Mouse (Mus musculus): ENCODE data around the gene Gdf9.
"Not testable (repeated sequence)": the region's sequence is repeated elsewhere in the genome, so short reads cannot be mapped to it uniquely, and the experiment has no call there.

Gdf9 gene

DNA sequence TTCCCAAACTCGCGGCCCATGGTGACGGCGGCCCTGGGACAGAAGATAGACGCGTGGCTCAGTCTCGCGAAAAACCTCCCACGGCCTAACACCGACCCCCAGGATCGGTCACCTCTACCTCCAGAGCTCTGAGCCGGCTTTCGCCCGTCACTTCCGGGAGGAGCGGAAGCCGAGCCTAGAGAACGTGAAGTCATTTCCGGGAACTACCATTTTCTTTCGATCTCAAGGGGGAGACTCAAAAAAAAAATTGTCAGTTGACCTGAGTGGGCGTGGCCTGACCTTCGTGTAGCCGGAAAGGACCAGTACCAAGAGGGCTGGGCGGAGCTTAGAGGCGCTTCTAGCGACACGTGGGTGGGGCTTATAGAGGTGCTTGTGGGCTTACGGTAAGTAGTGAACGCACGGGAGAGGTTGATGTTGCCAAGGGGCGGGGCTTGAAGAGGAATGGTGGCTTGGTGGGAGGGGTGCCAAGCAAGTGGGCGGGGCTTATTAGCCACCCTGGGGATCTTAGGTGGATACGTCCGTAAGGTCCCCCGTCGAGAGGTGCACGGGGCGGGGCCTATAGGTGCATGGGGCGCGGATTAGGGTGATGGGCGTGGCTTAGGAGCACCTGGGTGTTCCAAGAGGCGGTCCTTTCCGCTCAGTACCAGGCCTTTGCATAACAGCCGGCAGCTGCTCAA is at the start of gene Gdf9, which contains the start of gene Uqcrq:
Gene Gdf9 (plus strand): TSS at position 354 of the 677 bp plus-strand sequence.
Gene Uqcrq (minus strand): TSS at position 162 of the 677 bp plus-strand sequence.
- peak; percentile 99 for DNase-seq (ENCODE audit: low spot score)

DNA sequence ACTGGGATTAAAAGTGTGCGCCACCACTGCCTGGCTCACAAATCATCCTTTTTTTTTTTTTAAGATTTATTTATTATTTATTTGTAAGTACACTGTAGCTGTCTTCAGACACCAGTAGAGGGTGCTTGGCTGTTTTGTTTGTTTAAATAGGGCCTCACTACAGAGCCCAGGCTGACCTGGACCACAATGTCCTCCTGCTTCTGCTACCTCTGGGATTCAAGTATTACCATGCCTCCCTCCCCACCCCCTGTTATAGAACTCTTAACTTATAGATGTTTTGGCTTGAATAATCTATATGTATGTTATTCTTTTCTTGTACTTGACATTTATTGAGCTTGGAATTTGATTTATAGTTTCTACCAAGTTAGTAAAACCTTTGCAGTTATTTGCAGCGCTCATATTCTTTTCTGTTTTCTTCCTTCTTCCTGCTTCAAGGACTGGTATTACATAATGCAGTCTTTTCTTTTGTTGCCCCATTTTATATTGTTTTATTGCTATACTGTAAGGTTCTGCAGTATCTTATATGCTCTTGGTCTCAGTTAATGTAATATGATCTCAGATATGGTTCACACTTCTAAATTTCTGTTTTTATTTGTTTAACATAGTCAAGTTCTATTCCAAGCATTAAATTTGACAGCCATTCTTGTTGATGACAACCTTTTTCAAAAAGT is 46.9 kb upstream of the Gdf9 start:
- no peak for DNase-seq (ENCODE audit: low spot score)

DNA sequence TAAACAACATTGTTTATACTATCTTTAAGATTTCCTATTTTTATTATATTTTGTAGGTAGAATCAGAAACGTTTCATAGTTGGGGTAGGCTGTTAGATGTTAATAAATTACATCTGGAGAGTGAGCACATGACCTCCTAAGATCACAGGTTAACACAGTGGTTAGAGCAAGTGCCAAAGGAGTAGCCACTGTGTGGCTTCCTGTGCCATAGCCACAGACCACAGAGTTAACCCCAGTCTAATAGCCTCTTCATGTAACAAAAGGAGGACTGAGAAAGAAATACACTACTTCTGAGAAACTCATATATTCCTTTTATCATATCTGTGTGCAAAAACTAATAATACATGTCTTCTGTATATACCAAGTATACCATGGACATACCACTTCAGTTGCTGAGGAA is 37.0 kb upstream of the Gdf9 start:
- DNase-seq (ENCODE audit: low spot score) = no peak

DNA sequence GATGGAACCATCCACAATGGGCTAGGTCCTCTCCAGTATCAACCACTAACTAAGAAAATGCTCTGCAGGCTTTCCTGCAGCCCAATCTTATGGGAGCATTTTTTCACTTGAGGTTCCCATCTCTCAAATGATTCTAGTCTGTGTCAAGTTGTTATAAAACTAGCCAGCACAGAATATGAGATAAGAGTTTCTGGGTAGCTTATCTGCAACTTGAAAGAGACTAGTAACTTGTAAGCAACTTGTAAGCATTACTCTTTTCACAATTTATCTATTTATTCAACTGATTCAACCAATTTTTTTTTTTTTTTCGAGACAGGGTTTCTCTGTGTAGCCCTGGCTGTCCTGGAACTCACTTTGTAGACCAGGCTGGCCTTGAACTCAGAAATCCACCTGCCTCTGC is 27.2 kb upstream of the Gdf9 start:
- DNase-seq (ENCODE audit: low spot score) = no peak

DNA sequence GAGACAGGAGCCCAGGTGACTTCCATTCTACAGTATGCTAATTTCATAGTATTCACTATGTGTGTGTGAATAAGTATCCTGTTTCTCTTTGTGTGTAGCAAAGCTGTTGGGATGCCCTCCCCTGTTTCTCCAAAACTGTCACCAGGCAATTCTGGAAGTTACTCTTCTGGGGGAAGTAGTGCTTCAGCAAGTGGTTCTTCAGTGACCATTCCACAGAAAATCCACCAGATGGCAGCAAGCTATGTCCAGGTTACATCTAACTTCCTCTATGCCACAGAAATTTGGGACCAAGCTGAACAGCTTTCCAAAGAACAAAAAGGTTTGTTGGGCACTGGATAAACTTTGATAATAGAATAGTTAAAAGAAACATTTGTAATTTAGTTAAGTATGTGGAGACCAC is 19.1 kb upstream of the Gdf9 start:
- no peak for DNase-seq (ENCODE audit: low spot score)

DNA sequence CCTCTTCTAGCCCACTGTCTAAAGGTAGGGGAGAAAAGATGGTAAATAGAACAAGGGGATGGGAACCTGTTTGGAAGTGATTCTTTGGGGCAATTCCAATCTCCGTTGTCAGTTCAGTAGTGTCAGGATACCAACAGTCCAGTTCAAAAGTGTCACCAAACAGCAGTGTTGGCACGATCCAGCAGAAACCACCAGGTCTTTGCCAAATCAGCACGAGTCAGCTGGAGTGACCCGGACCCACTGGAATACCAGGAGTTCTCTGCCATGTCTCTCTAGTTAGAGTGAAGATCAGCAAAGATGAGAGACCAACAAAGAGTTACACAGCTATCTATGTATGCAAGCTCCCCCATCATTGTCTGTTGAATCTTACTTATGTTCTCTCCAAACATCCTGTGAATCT is 17.0 kb upstream of the Gdf9 start:
- no peak for DNase-seq (ENCODE audit: low spot score)

DNA sequence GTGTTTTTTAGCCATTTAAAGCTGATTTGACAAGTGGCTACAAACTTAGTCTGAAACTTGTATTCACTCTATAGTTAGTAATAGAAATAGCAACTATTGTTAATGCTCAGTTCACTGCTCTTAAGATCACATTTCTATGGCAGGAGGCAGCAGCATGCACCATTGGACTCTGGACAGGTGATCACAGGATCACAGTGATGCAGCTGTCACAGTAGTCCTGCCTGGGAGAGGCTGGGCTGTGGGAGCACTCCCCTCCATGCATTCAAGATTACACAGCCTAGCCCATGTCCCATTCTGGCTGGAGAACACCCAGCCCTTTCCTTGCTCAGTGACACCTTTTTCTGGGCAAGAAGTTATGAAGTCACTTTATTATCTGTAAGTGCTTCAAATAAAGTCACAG is 12.8 kb upstream of the Gdf9 start:
- DNase-seq (ENCODE audit: low spot score) = no peak

DNA sequence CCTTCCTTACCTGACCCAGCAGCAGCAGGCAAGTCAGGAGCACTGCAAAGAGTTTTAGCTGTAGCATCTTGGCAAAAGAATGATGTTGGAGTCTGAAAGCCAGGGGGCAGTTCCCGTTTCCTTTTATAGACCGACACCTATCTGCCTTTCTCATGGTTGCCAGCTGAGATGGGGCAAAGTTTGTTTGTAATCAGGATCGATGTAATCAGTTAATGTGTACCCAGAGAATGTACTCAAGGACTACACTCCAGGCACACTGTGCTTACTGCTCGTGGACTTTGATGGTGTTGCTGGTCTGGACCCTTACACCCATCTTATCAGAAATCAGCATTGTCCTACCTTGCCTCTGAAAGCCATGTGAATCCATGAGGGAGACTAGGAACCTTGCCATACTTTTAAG is 7.8 kb upstream of the Gdf9 start, which contains the start of gene Leap2:
Gene Leap2 (minus strand): TSS at position 135 of the 400 bp plus-strand sequence.
- DNase-seq (ENCODE audit: low spot score) = no peak

DNA sequence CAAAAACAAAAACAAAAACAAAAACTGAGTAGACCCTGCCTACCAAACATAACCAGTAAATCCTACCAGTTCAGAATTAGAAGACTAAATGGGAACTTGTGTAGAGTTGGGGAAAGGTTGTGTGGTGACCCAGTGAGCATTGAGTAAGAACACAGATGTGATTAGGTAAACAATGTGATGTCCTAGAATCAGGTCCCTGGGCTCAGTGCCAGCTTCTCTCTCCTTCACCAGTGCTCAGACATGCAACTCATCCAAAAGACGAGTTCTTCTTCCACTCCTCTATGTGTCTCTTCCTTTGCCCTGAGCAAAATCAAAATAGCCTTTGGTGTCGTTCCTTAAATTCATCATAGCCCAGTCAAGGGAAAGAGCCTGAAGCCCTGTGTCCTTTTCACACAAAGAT is 6.0 kb upstream of the Gdf9 start:
- no peak for DNase-seq (ENCODE audit: low spot score)

DNA sequence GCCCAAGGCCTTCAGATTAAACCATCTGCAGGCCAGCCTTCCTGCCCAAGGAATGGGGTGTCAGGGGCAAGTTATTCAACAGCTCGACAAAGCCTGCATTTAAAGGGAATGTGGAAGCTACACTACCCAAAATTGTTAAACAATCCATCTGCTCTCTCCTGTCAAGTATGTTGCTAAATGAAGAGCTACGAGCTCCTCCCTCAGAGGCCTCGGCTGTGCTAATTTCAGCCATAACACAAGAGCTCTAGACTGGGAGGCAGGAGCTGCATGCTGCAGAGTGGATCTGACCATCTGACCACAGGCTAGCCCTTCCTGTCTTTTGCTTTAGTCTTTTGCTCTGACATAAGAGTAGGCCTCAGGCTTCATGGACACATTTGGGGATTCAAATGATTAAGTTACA is 5.6 kb upstream of the Gdf9 start:
- no peak for DNase-seq (ENCODE audit: low spot score)

DNA sequence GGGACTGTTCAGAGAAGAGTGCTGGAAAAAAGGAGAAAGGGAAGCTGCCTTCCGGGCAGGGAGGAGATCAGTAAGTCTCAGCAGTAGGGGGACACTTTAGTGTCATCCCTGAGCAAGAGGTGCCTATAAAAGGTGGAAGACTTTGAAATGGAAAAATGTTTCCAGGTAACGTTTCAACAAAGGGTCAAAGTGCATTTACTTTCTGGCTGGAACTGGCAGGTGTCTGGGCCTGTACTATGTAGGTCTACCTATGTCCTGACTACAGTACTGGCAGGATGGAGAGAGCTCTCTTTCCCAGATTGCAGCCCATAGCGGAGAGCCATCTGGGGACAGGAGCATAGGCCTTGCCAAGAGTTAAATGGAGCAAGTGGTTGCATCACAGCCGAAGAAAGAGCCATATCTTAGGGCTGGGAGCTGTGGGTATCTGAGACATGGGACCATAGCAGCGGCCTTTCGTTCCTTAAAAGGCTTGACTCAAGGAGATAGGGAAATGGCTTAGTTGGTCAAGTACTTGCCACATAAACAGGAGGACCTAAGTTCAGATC is 5.0 kb upstream of the Gdf9 start:
- DNase-seq (ENCODE audit: low spot score) = no peak

DNA sequence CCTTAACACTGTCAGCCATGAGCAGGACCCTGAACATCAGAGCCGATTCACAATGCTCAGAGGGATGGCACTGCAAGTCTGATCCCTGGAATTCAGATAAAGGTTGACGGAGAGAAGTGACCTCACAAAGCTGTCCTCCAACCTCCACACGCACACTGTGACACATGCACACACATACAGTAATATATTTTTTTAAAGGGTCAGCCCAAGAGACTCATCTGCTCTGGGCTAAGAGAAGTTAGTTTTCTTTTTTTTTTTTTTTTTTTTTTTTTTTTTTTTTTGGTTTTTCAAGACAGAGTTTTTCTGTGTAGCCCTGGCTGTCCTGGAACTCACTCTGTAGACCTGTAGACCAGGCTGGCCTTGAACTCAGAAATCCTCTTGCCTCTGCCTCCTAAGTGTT is 3.9 kb upstream of the Gdf9 start:
- DNase-seq (ENCODE audit: low spot score) = not testable (repeated sequence)

DNA sequence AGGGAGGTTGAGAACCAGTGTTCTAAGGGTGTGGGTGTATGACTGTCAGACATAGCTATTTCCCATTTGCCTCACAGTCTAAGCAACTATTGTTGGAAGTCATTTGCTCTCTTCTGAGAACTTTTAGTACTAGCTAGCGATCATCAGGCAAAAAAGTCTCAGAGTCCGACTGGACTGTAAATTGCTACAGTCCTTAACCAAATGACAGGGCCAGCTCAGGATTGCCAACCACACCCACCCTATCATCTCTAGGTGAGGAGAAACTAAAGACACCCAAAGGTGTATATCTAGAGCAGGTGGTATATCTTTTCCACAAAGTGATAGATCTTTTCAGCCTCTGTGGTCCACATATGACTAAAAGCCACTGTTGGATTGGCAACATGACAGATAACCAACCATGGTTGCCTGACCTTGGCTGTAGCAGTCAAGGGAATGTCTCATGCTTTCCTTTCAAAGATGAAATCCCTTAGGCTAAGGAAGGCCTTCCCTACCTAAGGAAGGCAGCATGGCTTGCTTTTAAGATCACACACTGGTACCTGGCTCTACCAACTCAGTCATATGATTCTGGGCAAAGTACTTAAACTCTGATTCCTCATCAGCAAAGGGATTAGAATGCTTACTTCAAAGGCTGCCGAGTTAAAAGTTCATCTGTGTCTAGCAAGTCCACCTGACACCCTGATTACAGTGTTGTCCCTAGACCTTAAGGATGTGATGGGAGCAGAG is 2.7 kb upstream of the Gdf9 start:
- DNase-seq (ENCODE audit: low spot score) = no peak

DNA sequence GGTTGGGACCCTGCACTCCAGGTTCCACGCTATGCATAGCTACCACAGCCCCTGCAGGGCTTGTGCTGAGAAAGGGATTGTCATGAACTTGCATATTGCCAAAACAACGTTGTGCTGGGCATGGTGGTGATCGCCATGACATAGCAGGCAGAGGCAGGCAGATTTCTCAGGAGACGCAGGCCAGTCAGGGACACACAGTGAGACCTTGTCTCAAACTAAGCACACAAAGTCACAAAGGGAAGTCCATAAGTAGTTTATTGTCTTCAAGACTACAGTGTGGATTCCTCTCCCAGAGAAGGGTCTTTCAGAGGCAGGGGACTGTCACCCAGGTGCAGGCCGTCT is 2.1 kb upstream of the Gdf9 start:
- DNase-seq (ENCODE audit: low spot score) = no peak

DNA sequence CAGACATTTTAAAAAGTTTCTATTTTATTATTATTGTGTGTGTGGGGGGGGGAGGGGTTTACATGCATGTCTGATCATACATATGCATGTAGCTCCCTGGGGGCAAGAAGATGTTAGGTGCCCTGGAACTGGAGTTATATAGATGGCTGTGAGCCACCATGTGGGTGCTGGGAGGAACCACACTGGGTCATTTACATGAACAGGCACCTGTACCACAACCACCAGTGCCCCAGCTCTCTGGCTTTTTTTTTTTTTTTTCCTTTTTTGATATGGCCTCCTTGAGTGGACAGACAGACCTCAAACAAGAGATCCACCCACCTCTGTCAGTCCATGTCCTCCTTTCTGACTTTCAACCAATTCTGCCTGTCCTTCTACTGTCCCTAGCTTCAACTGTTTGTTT is 1.6 kb upstream of the Gdf9 start:
- no peak for DNase-seq (ENCODE audit: low spot score)

DNA sequence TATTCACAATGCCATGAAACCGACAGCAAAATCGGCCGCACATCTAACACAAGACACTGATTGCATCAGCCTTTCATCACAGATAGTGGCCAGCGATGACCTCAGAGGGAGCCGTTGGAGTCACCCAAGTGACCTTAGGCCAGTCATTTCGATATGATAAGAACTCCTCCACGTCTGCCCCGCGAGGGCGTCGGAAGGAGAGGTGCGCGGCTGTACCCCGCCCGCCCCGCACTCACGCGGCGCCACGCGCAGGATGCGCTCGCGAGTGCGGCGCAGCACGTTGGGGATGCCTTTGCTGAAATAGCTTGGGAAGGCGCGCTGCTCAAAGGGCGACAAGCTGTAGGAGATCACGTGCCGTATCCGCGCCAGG is 538 bp upstream of the Gdf9 start:
- no peak for DNase-seq (ENCODE audit: low spot score)

DNA sequence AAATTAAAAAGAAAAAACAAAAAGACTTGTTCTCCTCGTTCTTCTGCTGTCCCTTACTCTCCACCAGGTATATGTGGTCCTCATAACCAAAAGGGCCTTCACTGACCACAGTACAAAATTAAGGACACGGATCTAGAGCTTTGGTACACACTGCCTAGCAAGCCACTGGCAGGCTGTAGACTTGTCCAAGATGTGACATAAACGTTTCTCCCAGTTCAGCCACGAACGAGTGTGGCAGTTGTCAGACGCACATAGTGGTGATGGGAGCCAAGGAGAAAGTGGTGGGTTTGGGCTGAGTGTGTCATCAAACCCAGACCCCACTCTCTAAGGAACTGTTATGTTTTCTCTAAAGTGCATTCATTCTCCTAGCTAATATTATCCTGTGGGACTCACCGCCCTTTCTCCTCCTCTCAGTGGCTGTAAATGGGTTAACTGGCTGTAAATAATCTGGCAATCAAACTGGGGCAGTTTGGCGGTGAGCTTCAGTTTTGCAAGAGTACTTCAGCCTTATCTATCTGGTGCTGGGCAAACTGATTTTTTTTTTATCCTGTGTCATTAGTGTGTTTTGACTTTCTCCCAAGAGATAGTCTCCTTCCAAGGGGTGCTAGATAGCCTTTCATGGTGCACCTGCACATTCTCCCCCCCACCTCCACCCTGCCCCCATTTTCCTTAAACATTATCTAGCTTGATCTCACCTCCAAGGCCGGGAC is 679 bp downstream of the Gdf9 start:
- DNase-seq (ENCODE audit: low spot score) = no peak

DNA sequence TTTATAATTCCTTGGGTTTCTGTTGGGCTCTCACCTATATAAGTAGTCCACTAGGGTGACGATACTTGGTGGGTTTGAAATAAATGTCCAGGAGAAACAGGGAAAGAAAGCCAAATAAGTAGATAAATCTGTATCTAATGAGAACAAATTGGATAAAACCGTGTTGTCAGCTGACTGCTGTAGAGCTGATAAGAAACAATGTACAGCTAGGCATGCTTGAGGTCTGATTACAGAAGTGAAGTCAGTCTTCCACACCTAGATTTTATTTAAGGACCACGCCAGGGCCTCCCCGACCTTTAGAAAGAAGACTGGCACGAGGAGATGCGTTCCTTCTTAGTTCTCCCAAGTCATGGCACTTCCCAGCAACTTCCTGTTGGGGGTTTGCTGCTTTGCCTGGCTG is 2.2 kb downstream of the Gdf9 start:
- DNase-seq (ENCODE audit: low spot score) = no peak

DNA sequence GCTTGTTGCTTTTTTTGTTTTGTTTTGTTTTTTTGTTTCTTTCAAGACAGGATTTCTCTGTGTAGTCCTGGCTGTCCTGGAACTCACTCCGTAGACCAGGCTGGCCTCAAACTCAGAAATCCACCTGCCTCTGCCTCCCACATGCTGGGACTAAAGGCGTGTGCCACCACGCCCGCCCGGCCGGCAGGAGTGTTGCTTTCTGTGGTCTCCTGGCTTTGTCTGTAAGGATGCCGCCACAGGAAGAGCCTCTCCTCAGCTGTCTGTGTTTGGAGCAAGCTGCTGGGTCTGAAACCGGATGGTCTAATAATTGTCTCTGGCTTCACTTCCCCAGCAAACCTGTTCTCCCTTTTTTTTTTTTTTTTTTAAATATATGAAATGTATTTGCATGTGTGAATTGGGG is 4.7 kb downstream of the Gdf9 start:
- no peak for DNase-seq (ENCODE audit: low spot score)

DNA sequence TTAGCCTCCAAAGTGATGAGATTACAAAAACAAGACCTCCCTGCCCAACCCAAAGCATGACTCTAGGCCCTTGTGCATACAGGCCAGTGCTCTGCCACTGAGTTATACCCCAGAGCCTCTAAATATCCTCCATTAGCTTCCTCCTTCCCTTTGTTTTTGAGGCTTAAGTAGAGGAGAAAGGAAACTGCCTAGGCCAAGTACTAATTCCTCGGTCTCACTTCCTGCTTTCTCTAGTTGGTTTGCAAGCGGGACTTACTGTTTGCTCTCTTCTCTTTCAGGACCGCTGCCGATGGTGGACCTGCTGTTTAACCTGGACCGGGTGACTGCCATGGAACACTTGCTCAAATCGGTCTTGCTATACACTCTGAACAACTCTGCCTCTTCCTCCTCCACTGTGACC is 5.5 kb downstream of the Gdf9 start:
- DNase-seq (ENCODE audit: low spot score) = no peak

DNA sequence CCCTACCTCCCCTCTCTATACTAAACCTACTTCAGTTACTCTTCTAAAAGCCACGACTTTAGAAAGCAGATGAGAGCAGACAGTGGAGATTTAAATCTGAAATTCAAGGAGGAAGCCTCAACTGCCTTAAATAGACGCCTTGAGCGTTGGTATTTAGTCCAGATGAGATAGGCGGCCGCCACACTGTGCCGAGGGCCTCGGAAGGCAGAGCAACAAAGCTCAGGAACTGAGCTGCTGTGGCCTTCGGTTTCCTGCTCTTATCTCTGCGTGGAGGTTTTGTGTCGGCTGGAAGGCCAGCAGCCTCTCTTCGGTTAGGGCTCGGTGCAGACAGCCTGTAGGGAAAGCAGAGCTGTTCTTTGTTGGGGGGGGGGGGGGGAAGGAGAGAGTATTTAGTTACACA is 11.1 kb downstream of the Gdf9 start:
- DNase-seq (ENCODE audit: low spot score) = peak; percentile 55

DNA sequence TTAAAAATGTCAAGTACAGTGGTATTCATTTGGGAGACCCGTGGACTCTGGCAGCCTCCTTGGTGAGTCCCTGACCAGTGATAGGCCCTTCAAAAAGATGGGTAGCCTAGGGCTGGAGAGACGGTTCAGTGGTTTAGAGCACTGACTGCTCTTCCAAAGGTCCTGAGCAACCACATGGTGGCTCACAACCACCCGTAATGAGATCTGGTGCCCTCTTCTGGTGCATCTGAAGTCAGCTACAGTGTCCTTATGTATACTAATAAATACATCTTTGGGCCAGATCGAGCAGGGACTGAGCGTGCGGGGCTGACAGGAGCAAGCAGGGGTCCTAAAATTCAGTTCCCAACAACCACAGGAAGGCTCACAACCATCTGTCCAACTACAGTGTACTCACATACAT is 13.0 kb downstream of the Gdf9 start:
- no peak for DNase-seq (ENCODE audit: low spot score)

DNA sequence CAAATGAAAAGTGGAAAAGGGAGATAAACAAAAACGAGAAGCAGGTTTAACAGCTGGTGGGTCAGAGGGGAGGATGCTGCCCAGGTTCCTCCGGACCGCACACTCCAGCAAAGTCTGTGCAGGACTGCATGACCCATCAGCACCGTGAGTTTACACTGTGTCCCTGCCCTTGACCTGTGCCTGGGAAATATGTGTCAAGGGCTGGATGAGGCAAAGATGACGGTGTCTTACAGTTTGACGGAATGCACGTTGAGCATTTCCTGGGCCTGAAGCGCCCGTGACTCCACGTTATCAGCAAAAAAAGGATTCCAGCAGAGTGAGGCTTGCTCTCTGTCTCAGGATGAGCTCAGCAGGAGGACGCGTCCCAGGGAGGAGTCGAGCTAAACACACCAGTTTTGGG is 14.7 kb downstream of the Gdf9 start:
- DNase-seq (ENCODE audit: low spot score) = no peak
